Mouse (Mus musculus) CH12.LX (cell line): ENCODE results near the gene Midn. TPM values are rescaled to one million over a fixed set of nuclear protein-coding genes. Genes with fewer than 3 reads are reported as not detected.
A peak's percentile ranks its signal among the peaks of the same experiment; 100 is the strongest.

ENCODE experiments used
- DNase-seq: peaks from one replicate; pipeline ENCODE4 v3.0.0-alpha.2; 2013; ENCODE audit errors: extremely low read depth
- H3K27ac ChIP-seq: 2 replicates; pipeline ENCODE4 v1.5.1; 2012; ENCODE audit warnings: low read depth, mild to moderate bottlenecking, control low read depth, moderate library complexity; ENCODE audit not compliant: insufficient read depth
- H3K27me3 ChIP-seq: replicated peaks from 2 replicates; pipeline ENCODE3; 2012; ENCODE audit warnings: inconsistent platforms
- H3K36me3 ChIP-seq, 2 experiments: replicated peaks in 1 of 2; 2 replicates each; pipeline versions ENCODE3 to v1.6.1; 2012; ENCODE audit warnings: inconsistent platforms in 1 of 2, low read length in 1 of 2, mild to moderate bottlenecking in 1 of 2, mixed read lengths in 1 of 2, moderate library complexity in 1 of 2; ENCODE audit not compliant: control insufficient read depth in 1 of 2, insufficient read depth in 1 of 2
- H3K4me1 ChIP-seq, 2 experiments: 2 replicates each; pipeline ENCODE4 v1.6.1; 2012; ENCODE audit warnings: inconsistent platforms in 1 of 2, moderate library complexity in 1 of 2; ENCODE audit not compliant: insufficient read depth in 2 of 2, control insufficient read depth in 1 of 2
- H3K4me2 ChIP-seq: 2 replicates; pipeline ENCODE4 v1.6.1; 2012; ENCODE audit warnings: low read depth, mild to moderate bottlenecking, control low read depth; ENCODE audit not compliant: poor library complexity, insufficient read depth, severe bottlenecking
- H3K4me3 ChIP-seq, 3 experiments: fragments of 150-350 bp in 1 of 3; sonication (generic) in 1 of 3; replicated peaks in 1 of 3; 2 replicates each; pipeline versions ENCODE3 to v1.5.1; 2011 to 2012; ENCODE audit warnings: low read depth in 2 of 3, low read length in 2 of 3, mild to moderate bottlenecking in 2 of 3, moderate library complexity in 2 of 3, control low read depth in 1 of 3, improper control_type of control experiment in 1 of 3, inconsistent platforms in 1 of 3, mixed read lengths in 1 of 3; ENCODE audit not compliant: poor library complexity in 1 of 3
- H3K79me2 ChIP-seq: replicated peaks from 2 replicates; pipeline ENCODE4 v1.6.1; 2012; ENCODE audit warnings: mild to moderate bottlenecking, moderate library complexity; ENCODE audit not compliant: control insufficient read depth, poor library complexity, insufficient read depth, severe bottlenecking; ENCODE audit errors: extremely low read depth
- H3K9ac ChIP-seq: 2 replicates; pipeline ENCODE4 v1.6.1; 2012; ENCODE audit warnings: low read depth, mild to moderate bottlenecking, control low read depth, moderate library complexity; ENCODE audit not compliant: insufficient read depth
- H3K9me3 ChIP-seq: replicated peaks from 2 replicates; pipeline ENCODE3; 2012; ENCODE audit warnings: low read length, inconsistent platforms, mixed read lengths
- BHLHE40 ChIP-seq: IDR thresholded peaks from 2 replicates; pipeline ENCODE4 v1.6.1; 2011; ENCODE audit warnings: mild to moderate bottlenecking, low read depth, low read length, improper control_type of control experiment
- CHD1 ChIP-seq: IDR thresholded peaks from 2 replicates; pipeline ENCODE4 v1.6.1; 2012; ENCODE audit warnings: low read depth, low read length, improper control_type of control experiment, inconsistent platforms
- CHD2 ChIP-seq: IDR thresholded peaks from 2 replicates; pipeline ENCODE4 v1.6.1; 2011; ENCODE audit warnings: low read length, improper control_type of control experiment
- CTCF ChIP-seq, 2 experiments: IDR thresholded peaks in 1 of 2; conservative IDR thresholded peaks in 1 of 2; 2 replicates each; pipeline ENCODE4 v1.5.1; 2011 to 2012; ENCODE audit warnings: low read depth in 2 of 2, low read length in 2 of 2, improper control_type of control experiment in 1 of 2, inconsistent platforms in 1 of 2, mild to moderate bottlenecking in 1 of 2, moderate library complexity in 1 of 2
- E2F4 ChIP-seq: IDR thresholded peaks from 2 replicates; pipeline ENCODE4 v1.6.1; 2011; ENCODE audit warnings: low read depth, low read length, improper control_type of control experiment; ENCODE audit not compliant: insufficient replicate concordance
- ELF1 ChIP-seq: IDR thresholded peaks from 2 replicates; pipeline ENCODE4 v1.6.1; 2014; ENCODE audit warnings: low read depth, mild to moderate bottlenecking, inconsistent platforms, low read length, improper control_type of control experiment
- EP300 ChIP-seq: IDR thresholded peaks from 2 replicates; pipeline ENCODE4 v1.6.1; 2011; ENCODE audit warnings: low read length, improper control_type of control experiment
- ETS1 ChIP-seq: conservative IDR thresholded peaks from 2 replicates; pipeline ENCODE4 v1.6.1; 2012; ENCODE audit warnings: low read depth, mild to moderate bottlenecking, inconsistent platforms, low read length, improper control_type of control experiment, moderate library complexity
- GABPA ChIP-seq: IDR thresholded peaks from 2 replicates; pipeline ENCODE4 v1.6.1; 2012; ENCODE audit warnings: low read depth, low read length, improper control_type of control experiment, inconsistent platforms; ENCODE audit not compliant: insufficient replicate concordance
- HCFC1 ChIP-seq: IDR thresholded peaks from 2 replicates; pipeline ENCODE4 v1.6.1; 2012; ENCODE audit warnings: low read depth, mild to moderate bottlenecking, inconsistent platforms, low read length, improper control_type of control experiment
- IRF4 ChIP-seq: IDR thresholded peaks from 2 replicates; pipeline ENCODE4 v1.6.1; 2014; ENCODE audit warnings: low read depth, mild to moderate bottlenecking, inconsistent platforms, low read length, improper control_type of control experiment
- JUN ChIP-seq: IDR thresholded peaks from 2 replicates; pipeline ENCODE4 v1.6.1; 2011; ENCODE audit warnings: low read depth, mild to moderate bottlenecking, low read length, improper control_type of control experiment, moderate library complexity; ENCODE audit not compliant: insufficient read depth
- JUND ChIP-seq: conservative IDR thresholded peaks from 2 replicates; pipeline ENCODE4 v1.6.1; 2011; ENCODE audit warnings: low read depth, low read length, improper control_type of control experiment
- KAT2A ChIP-seq: IDR thresholded peaks from 2 replicates; pipeline ENCODE4 v1.6.1; 2012; ENCODE audit warnings: low read length, improper control_type of control experiment, inconsistent platforms; ENCODE audit not compliant: insufficient replicate concordance
- MAX ChIP-seq: IDR thresholded peaks from 2 replicates; pipeline ENCODE4 v1.6.1; 2011; ENCODE audit warnings: low read length, improper control_type of control experiment
- MEF2A ChIP-seq: IDR thresholded peaks from 2 replicates; pipeline ENCODE4 v1.6.1; 2014; ENCODE audit warnings: low read depth, mild to moderate bottlenecking, inconsistent platforms, low read length, improper control_type of control experiment, borderline replicate concordance
- MXI1 ChIP-seq: IDR thresholded peaks from 2 replicates; pipeline ENCODE4 v1.6.1; 2011; ENCODE audit warnings: mild to moderate bottlenecking, low read depth, low read length, improper control_type of control experiment
- MYC ChIP-seq: IDR thresholded peaks from 2 replicates; pipeline ENCODE4 v1.6.1; 2011; ENCODE audit warnings: low read depth, mild to moderate bottlenecking, improper control_type of control experiment, low read length
- NELFE ChIP-seq: IDR thresholded peaks from 2 replicates; pipeline ENCODE4 v1.6.1; 2011; ENCODE audit warnings: low read depth, low read length, improper control_type of control experiment
- NRF1 ChIP-seq: IDR thresholded peaks from 2 replicates; pipeline ENCODE4 v1.6.1; 2014; ENCODE audit warnings: low read depth, mild to moderate bottlenecking, inconsistent platforms, low read length, improper control_type of control experiment, moderate library complexity
- PAX5 ChIP-seq: IDR thresholded peaks from 2 replicates; pipeline ENCODE4 v1.6.1; 2012; ENCODE audit warnings: low read length, inconsistent platforms, mixed read lengths
- POLR2A ChIP-seq: IDR thresholded peaks from 2 replicates; pipeline ENCODE4 v1.6.1; 2011; ENCODE audit warnings: low read depth, mild to moderate bottlenecking, improper control_type of control experiment, low read length
- RAD21 ChIP-seq: IDR thresholded peaks from 2 replicates; pipeline ENCODE4 v1.6.1; 2011; ENCODE audit warnings: low read depth, mild to moderate bottlenecking, low read length, improper control_type of control experiment, moderate library complexity
- RCOR1 ChIP-seq: conservative IDR thresholded peaks from 2 replicates; pipeline ENCODE4 v1.6.1; 2012; ENCODE audit warnings: low read depth, mild to moderate bottlenecking, inconsistent platforms, low read length, improper control_type of control experiment
- SIN3A ChIP-seq: IDR thresholded peaks from 2 replicates; pipeline ENCODE4 v1.6.1; 2012; ENCODE audit warnings: low read length, improper control_type of control experiment, inconsistent platforms
- TBP ChIP-seq: conservative IDR thresholded peaks from 2 replicates; pipeline ENCODE4 v1.6.1; 2011; ENCODE audit warnings: low read depth, low read length, improper control_type of control experiment
- TCF12 ChIP-seq: IDR thresholded peaks from 2 replicates; pipeline ENCODE4 v1.6.1; 2014; ENCODE audit warnings: low read depth, mild to moderate bottlenecking, inconsistent platforms, low read length, improper control_type of control experiment
- UBTF ChIP-seq: IDR thresholded peaks from 2 replicates; pipeline ENCODE4 v1.6.1; 2012; ENCODE audit warnings: low read depth, mild to moderate bottlenecking, inconsistent platforms, low read length, improper control_type of control experiment, moderate library complexity
- USF1 ChIP-seq: IDR thresholded peaks from 2 replicates; pipeline ENCODE4 v1.6.1; 2014; ENCODE audit warnings: low read depth, mild to moderate bottlenecking, inconsistent platforms, low read length, improper control_type of control experiment
- USF2 ChIP-seq: conservative IDR thresholded peaks from 2 replicates; pipeline ENCODE4 v1.6.1; 2011; ENCODE audit warnings: low read depth, low read length, improper control_type of control experiment
- ZC3H11A ChIP-seq: IDR thresholded peaks from 2 replicates; pipeline ENCODE4 v1.6.1; 2012; ENCODE audit warnings: low read depth, mild to moderate bottlenecking, inconsistent platforms, low read length, improper control_type of control experiment
- ZKSCAN1 ChIP-seq: IDR thresholded peaks from 2 replicates; pipeline ENCODE4 v1.6.1; 2012; ENCODE audit warnings: low read depth, inconsistent platforms, low read length, improper control_type of control experiment, borderline replicate concordance
- ZMIZ1 ChIP-seq: IDR thresholded peaks from 2 replicates; pipeline ENCODE4 v1.6.1; 2012; ENCODE audit warnings: low read depth, mild to moderate bottlenecking, inconsistent platforms, low read length, improper control_type of control experiment
- ZNF384 ChIP-seq: IDR thresholded peaks from 2 replicates; pipeline ENCODE4 v1.6.1; 2012; ENCODE audit warnings: low read depth, low read length, improper control_type of control experiment, inconsistent platforms
- dilution Hi-C: fragments of 300-500 bp; cut with MboI; formaldehyde crosslinking; loops from 2 replicates; pipeline ENCODE4 v1.14.3; 2020; ENCODE audit warnings: low sequenced_read_pairs; ENCODE audit not compliant: extremely low pct_unique_long_range_greater_than_20kb, extremely low pct_ligation_motif_present
- in situ Hi-C: fragments of 300-500 bp; cut with MboI; formaldehyde crosslinking; loops from 3 replicates; pipeline ENCODE4 v1.14.3; 2019; ENCODE audit warnings: low sequenced_read_pairs, low pct_ligation_motif_present, low pct_unique_long_range_greater_than_20kb, mixed read lengths
- polyA plus RNA-seq: library from polyadenylated mRNA; unstranded; fragments of >175 nt; gene quantifications from 2 replicates; pipeline ENCODE4 v1.2.1, GENCODE M21; 2012; ENCODE audit warnings: low read depth; ENCODE audit not compliant: insufficient read length
- total RNA-seq, 2 experiments: library from RNA; depleted of rRNA; stranded (reverse); fragments of 300-350 nt in 1 of 2; fragments of >200 nt in 1 of 2; gene quantifications; 2 replicates each; pipeline ENCODE4 v1.2.3; 2012 to 2014

Midn gene
- total and polyA plus RNA-seq, 3 experiments = 4.7 to 33.2 (median 16.2) TPM

GRCm38 (mm10) chr10:80164998-80165344 lies 16.9 kb downstream of the Midn start (continued):
- TF ChIP-seq USF1 (no peak), MEF2A (peak; percentile 68), CHD1 (no peak), IRF4 (peak; percentile 76), MXI1 (peak; percentile 84), KAT2A (no peak), CTCF (conservative IDR thresholded peaks at IDR 0.05 in 1 of 2, IDR thresholded peaks at IDR 0.05 in 1 of 2; ENCODE audit: low read depth in 2 of 2, low read length in 2 of 2) (peak; percentile 95 to 100), ELF1 (peak; percentile 60; the same call in 1 of the 2 replicates)

GRCm38 (mm10) chr10:80165392-80166128 lies 17.5 kb downstream of the Midn start, which contains the start of gene Cirbp:
Gene Cirbp, plus strand, starts transcription at chr10:80165985.
- peaks cover 25 to 70% of the 10 kb centered on the region in 2 experiments for H3K4me1 ChIP-seq
- H3K4me3 ChIP-seq = peak within 1 kb of the TSS in 2 of 3 experiments; percentile 40 to 61
- H3K27ac ChIP-seq = peak within 1 kb of the TSS; percentile 59
- dilution Hi-C loops = no loop called here
- no peaks in the 10 kb centered on the region for H3K27me3 ChIP-seq
- in situ Hi-C loops = no loop called here
- peak within 1 kb of the TSS; percentile 95 for H3K4me2 ChIP-seq
- H3K36me3 ChIP-seq = peaks cover 9 to 13% of the 10 kb centered on the region in 2 experiments
- DNase-seq = no peak
- peaks cover 16% of the 10 kb centered on the region for H3K79me2 ChIP-seq
- H3K9ac ChIP-seq = peak within 1 kb of the TSS; percentile 68
- no peaks in the 10 kb centered on the region for H3K9me3 ChIP-seq
- no peak for TF ChIP-seq KAT2A
- TF ChIP-seq POLR2A = no peak
- TF ChIP-seq MEF2A = 0 out of 2 replicates have a peak, but pooled peaks have one; percentile 33
- no peak for TF ChIP-seq UBTF
- TF ChIP-seq RAD21 = no peak
- peak; percentile 61; the same call in 1 of the 2 replicates for TF ChIP-seq SIN3A
- no peak for TF ChIP-seq ZKSCAN1
- TF ChIP-seq IRF4 = no peak
- no peak for TF ChIP-seq USF2
- no peak for TF ChIP-seq JUND
- TF ChIP-seq NRF1 = 0 out of 2 replicates have a peak, but pooled peaks have one; percentile 43
- no peak for TF ChIP-seq PAX5
- 0 out of 2 replicates have a peak, but pooled peaks have one; percentile 45 for TF ChIP-seq TBP
- peak; percentile 55; the same call in 1 of the 2 replicates for TF ChIP-seq TCF12
- TF ChIP-seq BHLHE40 = no peak
- TF ChIP-seq NELFE = peak; percentile 40; the same call in 1 of the 2 replicates
- TF ChIP-seq ETS1 = peak; percentile 52; the same call in 1 of the 2 replicates
- TF ChIP-seq GABPA = no peak
- no peak for TF ChIP-seq JUN
- no peak for TF ChIP-seq ZC3H11A
- peak; percentile 7; the same call in 1 of the 2 replicates for TF ChIP-seq EP300
- no peak for TF ChIP-seq E2F4
- TF ChIP-seq RCOR1 = no peak; the same call in 1 of the 2 replicates
- TF ChIP-seq CHD2 = peak; percentile 54; the same call in 1 of the 2 replicates
- 0 out of 2 replicates have a peak, but pooled peaks have one; percentile 36 for TF ChIP-seq ZMIZ1
- no peak; the same call in 1 of the 2 replicates for TF ChIP-seq MXI1
- TF ChIP-seq MAX = no peak; the same call in 1 of the 2 replicates
- TF ChIP-seq USF1 = no peak
- 0 out of 2 replicates have a peak, but pooled peaks have one; percentile 4 for TF ChIP-seq ZNF384
- peak; percentile 2; the same call in 1 of the 2 replicates for TF ChIP-seq MYC
- no peak; a peak in 1 of 4 replicates for TF ChIP-seq CTCF (conservative IDR thresholded peaks at IDR 0.05 in 1 of 2, IDR thresholded peaks at IDR 0.05 in 1 of 2; ENCODE audit: low read depth in 2 of 2, low read length in 2 of 2)
- no peak for TF ChIP-seq HCFC1
